Mouse (Mus musculus): ENCODE data around the gene Slc35f2. TPM values are rescaled to one million over a fixed set of nuclear protein-coding genes. Genes with fewer than 3 reads are reported as not detected.

Gene Slc35f2
- 1 to 10 TPM; 4.5 to 5.2 TPM for total RNA-seq (2021)
- long read RNA-seq, experiment 1, transcript Slc35f2-201 (8 exons, 2,558 nt), result major isoform, 6 of 6 reads
- long read RNA-seq, experiment 1, partial matches to known transcripts, result 0 of 6 reads
- long read RNA-seq, experiment 1, other reads (novel, unspliced or antisense), result 0 of 6 reads
- long read RNA-seq, experiment 2, partial matches to known transcripts, result 0 of 2 reads
- long read RNA-seq, experiment 2, other reads (novel, unspliced or antisense), result 0 of 2 reads

DNA sequence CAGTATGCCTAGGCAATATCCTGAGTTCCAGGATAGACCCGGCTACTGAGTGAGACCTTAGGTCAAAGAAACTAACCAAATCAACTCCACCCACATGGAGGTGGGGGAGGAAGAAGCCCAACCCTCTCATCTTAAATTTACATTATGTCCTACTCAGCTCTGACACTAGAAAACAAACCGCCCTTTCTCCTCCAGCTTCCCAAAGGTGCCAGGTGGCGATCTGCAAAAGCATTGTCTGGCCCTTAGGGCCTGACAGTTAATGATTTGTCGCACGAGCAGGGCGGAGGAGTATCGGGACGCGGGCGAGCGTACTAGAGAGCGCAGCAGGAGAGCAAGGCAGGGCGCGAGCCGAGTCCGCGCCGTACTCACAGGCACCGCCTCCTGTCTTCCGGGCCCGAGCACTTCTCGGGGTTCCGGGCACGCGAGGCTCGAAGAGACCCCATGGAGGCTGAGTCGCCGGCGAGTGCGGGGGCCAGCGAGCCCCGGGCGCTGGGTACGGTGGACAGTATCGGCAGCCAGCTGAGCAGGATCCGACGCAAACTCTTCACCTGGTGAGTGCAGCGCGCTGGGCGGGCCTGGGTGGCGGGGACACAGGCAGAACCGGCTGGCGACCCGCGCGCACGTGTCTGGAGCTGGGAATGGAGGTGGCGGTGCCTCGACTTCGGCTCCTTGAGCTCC, at the start of gene Slc35f2:
Gene Slc35f2 (plus strand): TSS at position 195 of the 678 bp plus-strand sequence.
- intact Hi-C loops (cut with DNase I), result no loop called here

DNA sequence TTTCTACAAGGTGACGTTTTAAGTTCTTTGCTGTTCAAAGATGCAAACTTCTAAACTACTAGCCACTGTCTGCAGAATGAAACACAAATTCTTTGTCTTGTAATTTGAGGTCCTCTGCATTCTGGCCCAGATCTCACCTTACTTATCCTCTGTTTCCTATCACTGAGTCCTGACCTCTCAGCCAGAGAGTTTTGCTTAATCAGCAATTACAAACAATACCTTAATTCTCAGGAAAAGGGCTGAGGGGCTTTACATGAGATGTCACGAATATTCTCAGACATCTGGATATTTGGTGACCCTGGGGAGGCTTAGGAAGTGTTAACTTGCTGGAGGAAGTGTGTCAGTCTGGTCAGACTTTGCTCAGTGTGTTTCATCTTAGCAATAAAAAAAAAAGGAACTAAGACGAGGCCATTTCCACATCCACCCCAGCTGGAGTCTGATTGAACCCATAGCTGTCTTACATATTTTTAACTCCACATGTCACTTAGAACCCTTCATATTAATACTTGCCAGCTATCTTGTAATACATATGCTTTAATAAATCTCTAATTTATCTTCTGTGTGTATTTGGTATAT, 30.4 kb upstream of the Slc35f2 start:
- intact Hi-C loops (cut with DNase I), result no loop called here
- DNase-seq (ENCODE audit: low spot score in 2 of 2), result no peak

More for the DNA sequence above, at the start of gene Slc35f2:
- peak; percentile 17 to 26 for DNase-seq (ENCODE audit: low spot score in 2 of 2)

DNA sequence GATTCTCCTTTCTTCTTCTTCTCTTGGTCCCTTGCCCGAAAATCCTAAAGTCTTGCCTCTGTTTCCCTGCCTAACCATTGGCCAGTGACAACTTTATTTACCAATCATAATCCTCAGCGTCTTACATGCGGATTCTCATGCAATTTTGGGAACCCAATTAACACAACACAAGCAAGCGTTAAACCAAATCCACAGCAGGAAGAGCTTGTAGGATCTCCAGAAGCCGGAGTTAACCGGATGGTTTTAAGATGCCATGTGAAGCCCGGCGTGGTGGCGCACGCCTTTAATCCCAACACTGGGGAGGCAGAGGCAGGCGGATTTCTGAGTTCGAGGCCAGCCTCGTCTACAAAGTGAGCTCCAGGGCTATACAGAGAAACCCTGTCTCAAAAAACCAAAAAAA, 20.9 kb upstream of the Slc35f2 start:
- intact Hi-C loops (cut with DNase I), result no loop called here
- DNase-seq (ENCODE audit: low spot score in 2 of 2), result no peak

DNA sequence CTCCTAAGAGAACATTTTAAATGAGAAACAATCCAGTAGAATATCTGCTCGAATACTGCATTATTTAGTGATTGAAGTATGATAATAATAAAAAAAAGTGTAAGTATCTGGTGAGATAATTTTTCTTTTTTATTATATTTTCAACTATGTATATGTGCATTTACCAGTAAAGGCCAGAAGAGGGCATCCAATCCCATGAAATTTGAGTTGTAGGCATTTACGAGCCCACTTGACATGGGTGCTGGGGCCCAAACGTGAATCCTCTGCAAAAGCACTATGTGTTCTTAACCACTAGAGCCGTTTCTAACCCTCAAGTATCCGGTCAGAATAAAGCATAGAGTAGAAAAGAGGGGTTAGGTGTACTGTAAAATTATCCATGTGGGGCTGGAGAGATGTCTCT, 20.4 kb upstream of the Slc35f2 start:
- intact Hi-C loops (cut with DNase I), result no loop called here
- DNase-seq (ENCODE audit: low spot score in 2 of 2), result no peak

DNA sequence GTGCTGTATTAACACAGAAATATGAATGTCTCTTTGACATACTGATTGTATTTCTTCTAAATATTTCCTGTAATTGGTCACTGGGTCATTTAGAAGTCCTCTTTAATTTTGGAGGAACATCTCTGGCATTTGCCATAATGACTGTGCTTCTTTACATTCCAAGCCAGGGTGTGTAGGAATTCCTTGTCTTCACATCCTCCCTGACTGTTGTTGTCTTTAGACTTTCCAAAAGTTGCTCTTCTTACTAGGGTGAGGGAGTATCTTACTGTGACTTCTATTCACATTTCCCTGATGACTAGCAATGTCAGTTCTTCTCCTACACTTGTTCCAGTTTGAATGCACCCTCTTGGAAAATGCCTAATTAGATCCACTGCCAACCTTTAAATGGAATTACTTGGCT, 16.5 kb upstream of the Slc35f2 start:
- no peak for DNase-seq (ENCODE audit: low spot score in 2 of 2)
- intact Hi-C loops (cut with DNase I), result no loop called here

DNA sequence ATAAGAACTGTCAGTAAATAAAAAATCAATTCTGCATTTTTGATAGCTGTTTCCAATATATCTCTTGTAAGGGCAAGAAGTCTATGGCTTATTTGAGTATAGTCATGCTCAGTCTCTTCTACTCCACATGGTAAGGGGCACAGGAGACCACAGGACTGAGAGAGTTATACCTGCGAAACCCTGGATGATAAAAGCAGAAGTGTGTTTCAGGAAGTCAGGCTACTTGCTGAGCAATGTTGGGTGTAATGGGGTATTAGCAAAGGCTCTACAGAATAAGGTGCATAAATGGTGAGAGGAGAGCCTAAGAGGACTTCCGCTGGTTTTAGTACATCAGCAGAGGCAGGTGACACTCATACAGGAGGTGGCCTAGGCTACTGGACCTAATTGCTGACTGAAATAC, 13.2 kb upstream of the Slc35f2 start:
- intact Hi-C loops (cut with DNase I), result no loop called here
- DNase-seq (ENCODE audit: low spot score in 2 of 2), result no peak

DNA sequence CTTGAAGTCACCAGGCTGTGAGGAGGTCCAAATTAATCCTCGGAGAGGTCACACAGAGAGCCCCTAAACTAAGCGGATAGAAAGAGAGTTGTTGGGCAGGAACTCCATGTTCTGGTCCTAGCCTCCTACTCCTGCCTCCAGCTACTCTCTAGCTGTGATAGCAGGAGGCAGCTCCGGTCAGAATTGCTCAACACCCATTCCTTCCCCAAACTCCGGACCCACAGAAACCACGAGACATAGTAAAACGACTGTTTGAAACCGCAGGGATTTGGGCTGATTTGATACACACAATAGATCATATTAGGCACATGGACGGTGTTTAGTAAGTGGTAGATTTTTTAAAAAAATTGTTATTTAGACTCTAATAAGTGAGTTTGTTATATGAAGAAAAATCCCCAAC, 6.6 kb upstream of the Slc35f2 start:
- intact Hi-C loops (cut with DNase I), result no loop called here
- no peak for DNase-seq (ENCODE audit: low spot score in 2 of 2)

DNA sequence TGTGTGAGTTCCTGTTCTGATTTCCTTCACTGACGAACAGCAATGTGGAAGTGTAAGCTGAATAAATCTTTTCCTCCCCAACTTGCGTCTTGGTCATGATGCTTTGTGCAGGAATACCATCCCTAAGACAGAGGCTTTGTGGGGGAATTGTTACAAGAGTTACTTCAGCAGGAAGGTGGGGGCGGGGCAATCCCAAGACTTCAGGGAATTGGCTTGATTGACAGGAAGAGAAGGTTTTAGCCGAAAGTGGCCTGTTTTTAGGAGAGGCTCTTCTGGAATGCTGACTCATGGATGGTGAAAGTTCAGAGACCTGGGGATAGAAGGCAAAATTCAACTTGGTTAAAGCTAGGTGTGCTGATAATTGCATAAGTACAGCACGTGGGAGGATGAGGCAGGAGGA, 2.9 kb upstream of the Slc35f2 start:
- no peak for DNase-seq (ENCODE audit: low spot score in 2 of 2)
- intact Hi-C loops (cut with DNase I), result no loop called here

DNA sequence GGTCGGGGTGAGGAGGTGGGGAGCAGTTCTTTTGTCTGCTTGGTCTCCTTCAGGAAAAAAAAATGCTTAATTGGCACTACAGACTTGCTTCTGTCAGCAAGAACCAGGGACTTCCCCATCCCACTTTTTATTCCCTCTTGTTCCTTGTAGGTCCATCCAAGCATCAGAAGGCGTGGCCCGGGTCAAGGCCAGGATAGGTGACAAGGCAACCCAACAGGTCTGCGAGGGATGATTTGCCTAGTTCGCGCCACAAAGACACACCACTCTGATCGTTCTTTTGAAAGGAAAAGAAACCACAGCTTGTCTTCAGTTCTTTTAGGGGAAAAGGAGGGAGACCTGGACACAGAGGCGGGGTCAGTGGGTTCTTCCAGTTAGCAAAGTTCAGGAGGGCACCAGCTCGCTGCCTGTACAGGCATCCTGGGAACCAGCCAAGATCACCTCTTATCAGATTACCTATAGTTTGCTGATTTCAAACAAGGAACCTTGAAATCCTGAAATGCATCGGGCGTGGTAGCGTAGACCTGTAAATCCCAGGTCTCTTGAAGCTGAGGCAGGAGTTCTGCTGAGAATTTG, 481 bp upstream of the Slc35f2 start:
- intact Hi-C loops (cut with DNase I), result no loop called here
- DNase-seq (ENCODE audit: low spot score in 2 of 2), result no peak

DNA sequence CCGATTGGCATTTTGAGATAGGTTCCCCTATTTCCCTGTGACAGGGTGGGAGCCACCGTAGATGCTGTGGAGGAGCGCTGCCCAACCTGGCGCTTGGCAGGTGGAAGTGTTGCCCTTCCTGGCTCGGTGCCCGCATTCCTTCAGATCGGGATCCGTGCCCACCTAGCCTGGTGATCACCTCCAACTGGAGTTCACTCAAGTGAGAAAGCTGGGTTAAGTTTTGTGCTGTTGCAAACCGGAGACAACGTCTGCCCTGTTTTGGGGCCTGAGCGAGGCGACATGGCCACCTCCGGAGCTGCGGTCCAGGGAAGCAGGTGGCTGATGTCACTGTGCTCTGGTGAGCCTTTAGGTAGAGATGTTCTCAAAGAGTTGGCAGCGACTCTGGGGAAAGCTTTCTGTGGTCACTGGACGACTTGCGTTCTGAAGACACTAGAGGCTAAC, 803 bp downstream of the Slc35f2 start:
- peak; percentile 3 to 5 for DNase-seq (ENCODE audit: low spot score in 2 of 2)
- intact Hi-C loops (cut with DNase I), result no loop called here

DNA sequence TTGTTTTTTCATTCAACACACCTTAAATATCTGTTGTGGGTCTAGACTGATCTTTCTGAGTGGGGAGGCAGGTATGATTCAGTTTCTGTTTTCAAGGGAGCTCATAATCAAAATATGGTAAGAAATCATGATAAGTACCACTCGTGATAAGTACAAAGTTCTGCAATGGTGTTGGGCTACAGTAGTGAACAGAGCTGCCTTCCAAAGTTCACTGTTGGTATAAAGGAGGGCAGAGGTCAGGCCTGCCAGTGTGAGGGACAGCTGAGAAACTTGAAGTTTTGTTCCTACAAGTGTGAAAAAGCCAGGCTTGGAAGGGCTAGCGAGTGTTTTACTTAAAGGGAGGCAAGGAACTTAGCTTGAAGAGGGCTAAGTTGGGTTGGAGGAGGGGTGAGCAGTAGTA, 4.2 kb downstream of the Slc35f2 start:
- intact Hi-C loops (cut with DNase I), result no loop called here

DNA sequence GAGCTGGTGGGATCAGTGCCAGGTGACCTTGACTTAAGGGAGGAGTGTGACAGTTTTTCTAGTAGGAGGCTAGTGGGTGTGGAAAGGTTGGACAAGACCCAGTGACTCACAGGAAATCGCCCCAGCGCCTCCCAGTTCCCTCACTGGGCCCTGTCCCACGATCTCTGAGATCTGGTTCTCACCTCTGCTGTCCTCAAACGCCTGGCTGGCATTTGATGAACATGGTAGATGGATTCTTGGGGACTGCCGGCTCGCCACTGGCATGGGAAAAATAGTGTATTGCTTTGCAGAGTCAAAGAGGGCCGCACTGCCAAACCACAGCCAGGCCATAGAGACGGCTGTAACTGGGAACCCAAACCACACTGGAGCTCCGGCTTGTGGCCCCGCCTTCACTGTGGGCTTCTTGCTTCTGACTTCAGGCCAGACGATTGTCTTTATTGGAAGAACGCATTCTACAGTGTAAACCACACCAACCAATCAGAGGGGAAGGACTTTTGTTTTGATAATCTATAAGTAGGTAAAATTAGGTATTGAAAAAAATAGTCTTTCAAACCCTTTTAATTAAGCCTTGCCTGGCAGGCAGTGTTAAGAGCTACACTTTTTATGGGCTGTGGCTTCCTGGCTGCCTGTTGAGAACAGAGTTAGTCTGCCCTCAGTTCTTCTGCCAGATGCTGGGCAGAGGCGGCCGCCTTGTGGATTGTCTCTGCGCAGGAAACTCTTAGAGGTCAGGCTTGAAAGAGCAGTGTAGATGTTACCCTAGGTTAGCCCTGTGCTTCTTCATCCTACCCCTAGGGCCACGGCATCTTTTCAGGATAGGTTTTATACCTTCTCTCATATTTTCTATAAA, 15.4 kb downstream of the Slc35f2 start:
- DNase-seq (ENCODE audit: low spot score in 2 of 2), result no peak
- intact Hi-C loops (cut with DNase I), result no loop called here

More for the DNA sequence above, 4.2 kb downstream of the Slc35f2 start:
- no peak for DNase-seq (ENCODE audit: low spot score in 2 of 2)

DNA sequence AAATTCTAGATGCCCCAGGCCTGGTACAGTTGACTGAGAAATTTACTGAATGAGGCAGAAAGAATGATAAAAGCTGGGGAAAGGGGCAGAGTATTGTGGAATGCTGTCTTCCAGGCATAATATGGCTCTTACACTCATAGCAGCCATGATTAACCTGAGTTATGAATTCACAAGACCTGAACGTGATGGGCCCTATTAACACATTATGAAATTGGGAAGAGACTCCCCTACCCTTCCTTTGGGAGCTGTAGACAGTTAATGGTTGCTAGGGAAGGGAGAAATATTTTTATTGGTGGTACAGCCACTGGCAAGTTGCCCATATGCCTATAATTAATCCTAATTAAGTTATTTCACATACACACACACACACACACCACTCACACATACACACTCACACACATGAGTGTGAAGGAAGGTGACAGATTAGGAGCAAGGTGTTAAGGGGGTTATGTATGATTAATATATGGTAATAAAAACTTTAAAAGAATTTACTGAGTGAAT, 22.5 kb downstream of the Slc35f2 start:
- no peak for DNase-seq (ENCODE audit: low spot score in 2 of 2)
- intact Hi-C loops (cut with DNase I), result no loop called here

DNA sequence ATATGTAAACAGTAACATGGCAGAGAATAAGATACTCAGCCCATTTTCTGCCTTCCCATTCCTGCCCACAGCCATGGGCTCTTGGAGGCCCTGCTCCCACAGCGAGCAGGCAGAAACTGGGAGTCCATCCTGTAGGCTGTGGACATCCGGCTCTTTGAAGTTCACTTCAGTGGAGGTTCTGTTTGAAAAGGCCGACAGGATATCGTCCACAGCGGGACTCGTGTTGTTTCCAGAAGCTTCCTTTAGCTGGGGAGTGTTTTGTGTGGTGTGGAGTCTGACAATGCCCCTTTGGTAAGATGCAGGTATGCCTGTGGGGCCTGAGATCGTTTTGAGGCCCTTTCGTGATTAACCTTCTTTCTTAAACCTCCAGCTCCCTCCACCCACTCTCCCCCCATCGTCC, 23.2 kb downstream of the Slc35f2 start:
- DNase-seq (ENCODE audit: low spot score in 2 of 2), result no peak

DNA sequence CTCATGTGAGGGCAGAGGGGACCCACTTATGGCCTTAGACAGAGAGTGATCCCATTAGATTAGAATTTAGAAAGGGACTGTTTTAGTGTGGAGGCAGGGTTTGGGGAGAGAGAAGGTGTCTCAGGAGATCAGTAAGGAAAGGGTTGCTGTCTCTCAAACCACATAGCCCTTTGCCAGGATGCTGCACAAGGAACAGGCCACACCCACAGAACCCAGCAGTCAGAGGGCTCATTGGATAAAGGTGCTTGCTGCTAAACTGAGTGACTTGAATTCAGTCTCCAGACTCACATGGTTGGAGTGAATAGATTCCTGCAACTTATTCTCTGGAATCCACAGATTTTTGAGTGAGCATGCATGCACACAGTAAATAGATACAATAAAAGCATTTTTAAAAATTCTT, 24.0 kb downstream of the Slc35f2 start:
- intact Hi-C loops (cut with DNase I), result no loop called here
- DNase-seq (ENCODE audit: low spot score in 2 of 2), result no peak

More for the DNA sequence above, 23.2 kb downstream of the Slc35f2 start:
- intact Hi-C loops (cut with DNase I), result no loop called here

DNA sequence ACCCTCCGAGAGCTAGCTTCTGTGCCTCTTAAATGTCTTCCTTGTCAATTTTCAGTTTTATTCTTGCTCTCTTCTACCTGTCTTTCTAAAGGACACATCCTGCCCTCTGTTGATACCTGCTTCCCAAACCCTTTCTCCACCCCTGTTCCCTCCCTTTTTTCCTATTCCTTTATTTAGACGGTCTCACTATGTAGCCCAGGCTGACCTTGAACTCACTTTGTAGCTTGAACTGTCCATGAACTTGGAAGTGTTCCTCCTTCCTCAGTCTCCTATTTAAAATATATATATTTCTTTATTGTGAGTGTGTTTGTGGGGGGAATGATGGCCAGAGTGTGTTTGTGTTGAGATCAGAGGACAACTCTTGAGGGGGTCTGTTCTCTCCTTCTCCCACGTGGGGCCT, 25.0 kb downstream of the Slc35f2 start:
- DNase-seq (ENCODE audit: low spot score in 2 of 2), result no peak

DNA sequence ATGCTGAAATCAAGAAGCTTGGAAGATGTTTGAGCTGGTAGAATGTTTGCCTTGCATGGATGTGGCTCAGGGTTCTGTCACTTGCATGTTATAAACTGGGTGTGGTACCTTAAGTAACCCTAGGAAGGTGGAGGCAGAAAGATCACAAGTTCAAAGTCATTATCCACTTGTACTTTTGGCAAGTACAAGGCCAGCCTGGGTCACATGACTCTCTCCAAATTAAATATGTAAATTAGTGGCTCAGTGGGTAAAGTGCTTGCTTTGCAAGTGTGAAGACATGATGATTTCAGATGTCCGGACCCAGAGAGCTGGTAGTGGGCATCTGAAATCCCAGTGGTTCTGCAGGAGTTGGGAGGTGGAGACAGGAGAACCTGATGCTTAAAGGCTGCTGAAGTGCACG, 25.8 kb downstream of the Slc35f2 start:
- intact Hi-C loops (cut with DNase I), result no loop called here
- DNase-seq (ENCODE audit: low spot score in 2 of 2), result no peak

More for the DNA sequence above, 25.0 kb downstream of the Slc35f2 start:
- intact Hi-C loops (cut with DNase I), result no loop called here

DNA sequence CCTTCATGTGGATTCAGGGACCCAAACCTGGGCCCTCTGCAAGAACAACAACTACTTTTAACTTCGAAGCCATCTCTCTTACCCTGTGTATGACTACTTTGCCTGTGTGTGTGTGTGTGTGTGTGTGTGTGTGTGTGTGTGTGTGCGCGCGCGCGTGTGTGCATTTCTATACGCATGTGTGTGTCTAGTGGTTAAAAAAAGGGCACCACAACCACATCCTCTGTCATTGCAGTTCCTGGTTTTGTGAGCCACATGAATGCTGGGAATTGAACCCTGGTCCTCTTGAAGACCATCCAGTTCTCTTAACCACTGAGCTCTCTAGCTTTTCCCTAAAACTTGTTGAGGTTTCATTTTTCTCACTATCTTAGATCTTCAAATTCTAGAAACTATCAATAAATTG, 31.6 kb downstream of the Slc35f2 start:
- intact Hi-C loops (cut with DNase I), result no loop called here
- no peak for DNase-seq (ENCODE audit: low spot score in 2 of 2)

DNA sequence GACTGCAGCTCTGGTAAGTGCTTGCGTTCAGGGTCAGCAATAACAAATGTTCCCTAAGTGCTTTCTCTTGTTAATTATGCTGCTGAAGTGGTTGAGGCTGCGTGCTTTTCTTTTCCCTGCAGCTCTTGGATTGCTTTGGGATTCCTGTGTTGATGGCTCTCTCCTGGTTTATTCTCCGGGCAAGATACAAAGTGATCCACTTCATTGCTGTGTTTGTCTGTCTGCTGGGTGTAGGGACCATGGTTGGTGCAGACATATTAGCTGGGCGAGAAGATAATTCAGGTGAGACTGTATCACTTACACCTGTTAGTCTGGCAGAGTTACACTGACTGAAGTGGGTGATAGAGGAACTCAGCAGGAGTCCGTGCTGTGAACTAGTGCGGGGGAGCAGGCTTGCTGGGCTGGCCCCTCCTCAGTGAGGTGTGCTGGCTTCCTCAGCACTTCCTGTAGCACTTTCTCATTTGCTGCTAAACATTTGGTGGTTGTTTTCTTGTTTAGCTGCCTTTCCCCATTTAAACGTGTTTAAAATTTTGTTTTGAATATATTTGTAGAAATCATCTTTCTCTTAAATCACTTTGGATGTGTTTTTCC, 35.3 kb downstream of the Slc35f2 start:
- intact Hi-C loops (cut with DNase I), result no loop called here
- DNase-seq (ENCODE audit: low spot score in 2 of 2), result no peak

All from left cerebral cortex, postnatal 14 days (tissue).